Mouse (Mus musculus) kidney, postnatal 0 days (tissue): ENCODE results near the gene Mecom. TPM values are rescaled to one million over a fixed set of nuclear protein-coding genes. Genes with fewer than 3 reads are reported as not detected.

Experiments used
- ATAC-seq: fragments of 200-750 bp; cut with Nextera tagmentation; replicated peaks from 2 replicates; pipeline ENCODE4 v1.8.0; 2017; ENCODE audit warnings: low read depth, moderate number of reproducible peaks, moderate TSS enrichment, moderate library complexity; ENCODE audit not compliant: low FRiP score
- DNase-seq: peaks from one replicate; pipeline ENCODE4 v3.0.0-alpha.2; 2016; ENCODE audit warnings: low spot score
- H3K27ac ChIP-seq: fragments of 300-500 bp; sonication (generic); 2 replicates; pipeline ENCODE4 v1.5.1; 2014; ENCODE audit warnings: mild to moderate bottlenecking
- H3K27me3 ChIP-seq: fragments of 300-500 bp; sonication (generic); 2 replicates; pipeline ENCODE4 v1.6.1; 2014; ENCODE audit warnings: low read length, mixed read lengths; ENCODE audit not compliant: insufficient read depth
- H3K36me3 ChIP-seq: fragments of 300-500 bp; sonication (generic); 2 replicates; pipeline ENCODE4 v1.6.1; 2014; ENCODE audit warnings: low read length, mixed read lengths; ENCODE audit not compliant: insufficient read depth
- H3K4me1 ChIP-seq: fragments of 300-500 bp; sonication (generic); replicated peaks from 2 replicates; pipeline ENCODE4 v1.6.1; 2014; ENCODE audit warnings: antibody characterized with exemption, low read length, mixed read lengths; ENCODE audit not compliant: insufficient read depth
- H3K4me2 ChIP-seq: fragments of 300-500 bp; sonication (generic); 2 replicates; pipeline ENCODE4 v1.6.1; 2014; ENCODE audit warnings: mild to moderate bottlenecking, low read length, moderate library complexity, mixed read lengths
- H3K4me3 ChIP-seq: fragments of 300-500 bp; sonication (generic); replicated peaks from 2 replicates; pipeline ENCODE4 v1.5.1; 2014; ENCODE audit warnings: low read depth, low read length
- H3K9ac ChIP-seq: fragments of 300-500 bp; sonication (generic); 2 replicates; pipeline ENCODE4 v1.6.1; 2014; ENCODE audit warnings: low read depth, low read length
- H3K9me3 ChIP-seq: fragments of 300-500 bp; sonication (generic); replicated peaks from 2 replicates; pipeline ENCODE4 v1.6.1; 2016; ENCODE audit warnings: low read length, inconsistent platforms, mixed read lengths
- CTCF ChIP-seq: IDR thresholded peaks from 2 replicates; pipeline ENCODE4 v1.5.1; 2016; ENCODE audit warnings: antibody characterized with exemption, low read depth, mild to moderate bottlenecking, moderate library complexity
- WGBS: fragments of 180-500 bp; shearing (Covaris S2); extraction: QIAGEN DNeasy Blood & Tissue Kit; methylation state at CpG from one replicate; pipeline ENCODE4 v1.1.7; 2014; 5-methylcytosine and 5-hydroxymethylcytosine counted together
- polyA plus RNA-seq: library from polyadenylated mRNA; unstranded; fragments of >200 nt; fragmentation: Nextera tagmentation; extraction: Ambion mirVana; gene quantifications from 2 replicates; pipeline ENCODE4 v1.2.1, GENCODE M21; 2015

The Mecom gene
- polyA plus RNA-seq, 1 experiment from 2014 or later, result 54.7 TPM

- Histone ChIP-seq H3K27ac (no peak overlapping the region), H3K4me1 (peaks cover 9% of the 10 kb centered on the region; the same call in 1 of the 2 replicates), H3K27me3 (no peaks in the 10 kb centered on the region), H3K9me3 (no peaks in the 10 kb centered on the region), H3K4me3 (no peak overlapping the region), H3K9ac (no peak overlapping the region), H3K36me3 (no peaks in the 10 kb centered on the region), H3K4me2 (peak overlapping the region; percentile 10; the same call in 1 of the 2 replicates)
- TF ChIP-seq CTCF, result no peak
- ATAC-seq, result no peak
- 26% methylated on average over 7 of the region's 7 CpGs for WGBS
- peak; percentile 89 for DNase-seq
Measured at GRCm38 (mm10) chr3:30092481-30092880, 455.3 kb downstream of the Mecom start.

DNA sequence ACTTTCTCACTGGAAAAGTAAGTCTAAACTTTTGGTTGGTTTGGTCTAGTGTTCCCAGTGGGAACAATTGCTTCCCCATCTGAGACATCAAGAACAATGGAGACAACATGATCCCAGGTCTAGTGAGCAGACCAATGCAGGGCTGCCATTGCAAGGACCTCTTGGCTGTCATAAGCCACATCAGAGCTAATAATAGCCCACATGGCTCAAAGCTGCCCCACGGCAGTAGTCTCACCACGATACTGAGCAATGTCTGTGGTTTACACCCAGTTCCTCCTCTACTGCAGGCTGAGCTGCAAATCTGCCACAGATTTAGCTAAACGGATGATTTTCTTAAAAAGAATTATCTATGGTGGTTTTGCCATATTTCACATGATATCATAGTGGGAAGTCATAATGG, 455.9 kb downstream of the Mecom start:
- H3K36me3 ChIP-seq, result no peaks in the 10 kb centered on the region
- no peak for ATAC-seq
- H3K27me3 ChIP-seq, result no peaks in the 10 kb centered on the region
- H3K4me2 ChIP-seq, result no peak overlapping the region
- no peak for DNase-seq
- no peaks in the 10 kb centered on the region for H3K9me3 ChIP-seq
- H3K27ac ChIP-seq, result no peak overlapping the region
- H3K4me1 ChIP-seq, result 0 out of 2 replicates have a peak, but pooled peaks cover 7% of the 10 kb centered on the region
- H3K4me3 ChIP-seq, result no peak overlapping the region
- no peak overlapping the region for H3K9ac ChIP-seq
- whole genome bisulfite sequencing, result 49% methylated on average over 3 of the region's 3 CpGs
- no peak for TF ChIP-seq CTCF

- Histone ChIP-seq H3K27ac (no peak overlapping the region), H3K4me1 (0 out of 2 replicates have a peak, but pooled peaks cover 7% of the 10 kb centered on the region), H3K27me3 (no peaks in the 10 kb centered on the region), H3K36me3 (no peaks in the 10 kb centered on the region), H3K4me2 (no peak overlapping the region), H3K4me3 (no peak overlapping the region), H3K9me3 (no peaks in the 10 kb centered on the region), H3K9ac (no peak overlapping the region)
- DNase-seq (no peak), ATAC-seq (no peak)
- no peak for TF ChIP-seq CTCF
- WGBS, result 81% methylated on average over 1 of the region's 1 CpGs
Measured at GRCm38 (mm10) chr3:30091401-30091800, 456.4 kb downstream of the Mecom start.

DNA sequence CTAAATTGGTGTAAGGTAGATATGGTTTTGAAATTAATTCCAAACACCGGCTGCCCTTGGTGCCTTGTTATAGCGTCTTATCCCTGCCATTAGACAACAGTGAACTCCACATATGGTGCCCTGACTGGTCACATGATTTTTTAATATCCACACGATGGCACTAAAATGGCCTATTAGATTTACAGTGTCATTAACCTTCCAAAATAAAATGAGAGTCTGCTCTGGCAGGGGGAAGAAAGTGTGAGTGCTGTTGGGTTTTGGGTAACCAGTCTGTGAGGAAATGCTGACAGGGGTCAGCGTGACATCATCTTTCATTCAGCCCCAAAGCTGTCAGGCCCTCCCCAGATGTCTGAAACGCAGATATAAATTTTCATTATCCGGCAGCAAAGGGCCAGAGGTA, 461.7 kb downstream of the Mecom start:
- 37% methylated on average over 6 of the region's 6 CpGs for WGBS
- Histone ChIP-seq H3K4me3 (no peak overlapping the region), H3K36me3 (no peaks in the 10 kb centered on the region), H3K4me2 (no peak overlapping the region), H3K27me3 (no peaks in the 10 kb centered on the region), H3K27ac (no peak overlapping the region), H3K9ac (no peak overlapping the region), H3K4me1 (peaks cover 5% of the 10 kb centered on the region; the same call in 1 of the 2 replicates), H3K9me3 (no peaks in the 10 kb centered on the region)
- DNase-seq (no peak), ATAC-seq (no peak)
- no peak for TF ChIP-seq CTCF

DNA sequence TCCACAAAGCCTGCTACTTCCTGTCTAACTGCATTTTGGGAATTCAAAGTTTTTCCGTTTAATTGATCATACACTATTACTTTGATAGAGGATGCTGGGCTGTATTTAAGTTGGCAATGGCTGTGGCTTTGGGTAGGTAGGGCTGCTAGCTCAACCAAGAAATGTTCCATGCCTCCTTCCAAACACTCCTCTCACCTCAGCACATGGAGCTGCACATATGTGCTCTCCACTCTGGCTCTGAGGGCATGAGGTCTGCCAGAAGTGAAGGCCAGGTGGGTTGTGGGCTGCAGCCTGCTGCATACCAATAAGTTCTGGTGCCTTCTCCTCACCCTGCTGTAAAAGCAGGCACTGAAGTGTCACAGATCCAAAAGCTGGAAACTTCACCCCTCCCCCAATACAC, 464.0 kb downstream of the Mecom start:
- Histone ChIP-seq H3K9me3 (no peaks in the 10 kb centered on the region), H3K27ac (no peak overlapping the region), H3K4me3 (no peak overlapping the region), H3K36me3 (no peaks in the 10 kb centered on the region), H3K9ac (no peak overlapping the region), H3K4me1 (peaks cover 5% of the 10 kb centered on the region; the same call in 1 of the 2 replicates), H3K4me2 (no peak overlapping the region), H3K27me3 (no peaks in the 10 kb centered on the region)
- WGBS, result 59% methylated on average over 1 of the region's 1 CpGs
- ATAC-seq (no peak), DNase-seq (no peak)
- no peak for TF ChIP-seq CTCF

DNA sequence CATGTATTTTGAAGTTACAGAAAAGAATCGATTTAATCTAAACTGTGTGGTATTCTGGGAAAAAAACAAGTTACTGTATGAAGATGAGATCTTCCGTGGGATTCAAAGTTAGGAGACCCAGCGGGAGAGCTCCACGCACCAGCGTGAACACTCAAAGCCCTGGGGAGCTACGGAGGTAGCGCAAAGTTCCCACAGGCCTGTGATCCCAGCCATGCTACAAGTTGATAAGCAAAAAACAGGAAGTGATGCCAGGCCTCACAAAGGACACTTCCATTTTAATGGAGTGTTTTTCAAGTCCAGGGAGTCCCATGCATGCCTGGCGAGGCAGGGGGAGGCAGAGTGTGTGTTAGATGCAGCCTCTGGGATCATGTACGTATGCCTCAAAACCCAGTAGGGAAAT, 464.5 kb downstream of the Mecom start:
- ATAC-seq (no peak), DNase-seq (no peak)
- no peak overlapping the region for H3K4me2 ChIP-seq
- H3K36me3 ChIP-seq, result no peaks in the 10 kb centered on the region
- no peak for TF ChIP-seq CTCF
- no peak overlapping the region for H3K27ac ChIP-seq
- no peaks in the 10 kb centered on the region for H3K9me3 ChIP-seq
- 78% methylated on average over 9 of the region's 9 CpGs for WGBS
- no peak overlapping the region for H3K4me3 ChIP-seq
- peaks cover 5% of the 10 kb centered on the region; the same call in 1 of the 2 replicates for H3K4me1 ChIP-seq
- no peaks in the 10 kb centered on the region for H3K27me3 ChIP-seq
- no peak overlapping the region for H3K9ac ChIP-seq

DNA sequence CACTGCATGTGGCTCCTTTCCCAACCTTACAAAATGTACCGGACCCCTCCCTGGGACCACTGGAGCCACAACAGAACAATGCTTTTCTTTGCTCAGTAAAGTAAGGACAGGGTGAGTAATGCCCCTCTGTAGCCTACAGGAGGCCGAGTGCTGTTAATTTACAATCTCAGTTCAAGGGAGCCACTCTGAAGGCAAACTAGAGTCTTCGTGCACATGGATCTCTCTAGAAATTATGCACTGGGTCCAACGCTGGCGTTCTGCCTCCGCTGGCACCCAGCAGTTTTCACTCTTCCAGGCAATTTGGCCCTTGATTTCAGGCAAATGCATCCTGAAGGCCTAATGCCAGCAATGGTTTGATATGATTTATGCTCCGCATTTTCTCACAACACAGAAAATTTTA, 467.0 kb downstream of the Mecom start:
- 39% methylated on average over 7 of the region's 7 CpGs for WGBS
- DNase-seq (no peak), ATAC-seq (no peak)
- Histone ChIP-seq H3K4me3 (no peak overlapping the region), H3K4me2 (no peak overlapping the region), H3K9ac (no peak overlapping the region), H3K4me1 (peaks cover 5% of the 10 kb centered on the region; the same call in 1 of the 2 replicates), H3K36me3 (no peaks in the 10 kb centered on the region), H3K9me3 (no peaks in the 10 kb centered on the region), H3K27ac (no peak overlapping the region; the same call in 1 of the 2 replicates), H3K27me3 (no peaks in the 10 kb centered on the region)
- TF ChIP-seq CTCF, result peak; percentile 28; the same call in 1 of the 2 replicates
